Mouse (Mus musculus) brain, embryonic 18.5 days (tissue): Measurements from ENCODE around the gene Metap1d.

Experiments
- DNase-seq: peaks from one replicate; pipeline ENCODE4 v3.0.0-alpha.2; 2012; ENCODE audit warnings: low read depth, low spot score

Gene Metap1d

GRCm38 (mm10) chr2:71544391-71545285 lies 91.6 kb downstream of the Metap1d start:
- no peak for DNase-seq

DNA sequence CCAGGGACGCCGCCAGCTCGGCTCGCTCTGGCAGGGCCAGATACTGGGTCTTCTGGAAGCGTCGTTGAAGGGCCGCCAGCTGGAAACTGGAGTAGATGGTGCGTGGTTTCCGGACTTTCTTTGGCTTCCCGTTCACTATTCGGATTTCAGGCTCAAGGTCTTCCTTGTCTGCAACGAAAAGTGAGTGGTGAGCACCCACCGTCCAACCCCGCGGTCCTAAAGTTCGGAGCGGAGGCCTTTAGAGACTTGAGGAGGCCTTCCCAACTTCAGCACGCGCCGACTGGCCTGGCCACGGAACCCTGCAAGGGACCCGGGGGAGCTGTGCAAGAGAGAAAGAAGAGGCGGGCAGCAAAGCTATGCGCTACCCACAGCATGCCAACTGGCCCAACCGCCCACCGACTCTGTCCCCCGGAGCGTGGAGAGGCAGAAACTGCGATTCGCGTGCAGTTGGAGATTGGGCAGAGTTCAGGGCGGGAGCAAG lies 92.4 kb downstream of the Metap1d start:
- DNase-seq, result no peak

GRCm38 (mm10) chr2:71545882-71546639 lies 93.0 kb downstream of the Metap1d start:
- DNase-seq, result no peak

GRCm38 (mm10) chr2:71546640-71547071 lies 93.6 kb downstream of the Metap1d start, which contains the start of gene Dlx2:
TSS of gene Dlx2 (minus strand) at chr2:71546754.
- no peak for DNase-seq

DNA sequence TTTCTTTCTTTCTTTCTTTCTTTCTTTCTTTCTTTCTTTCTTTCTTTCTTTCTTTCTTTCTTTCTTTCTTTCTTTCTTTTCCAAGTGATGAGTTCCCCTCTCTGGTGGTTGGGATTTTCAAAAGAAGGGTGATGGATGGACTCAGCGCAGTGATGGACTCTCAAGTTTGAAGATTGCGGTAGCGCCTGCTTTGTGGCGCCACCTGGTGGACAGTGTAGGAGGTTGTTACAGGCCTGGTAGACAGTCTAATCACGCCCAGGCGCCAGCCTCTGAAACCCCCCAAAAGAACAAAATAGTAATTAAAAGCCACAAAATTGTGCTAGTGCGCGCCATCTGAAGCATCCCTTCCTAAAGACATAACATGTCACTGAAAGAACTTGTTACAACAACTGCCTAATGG lies 94.8 kb downstream of the Metap1d start:
- no peak for DNase-seq

GRCm38 (mm10) chr2:71550330-71550729 lies 97.3 kb downstream of the Metap1d start:
- DNase-seq, result no peak

DNA sequence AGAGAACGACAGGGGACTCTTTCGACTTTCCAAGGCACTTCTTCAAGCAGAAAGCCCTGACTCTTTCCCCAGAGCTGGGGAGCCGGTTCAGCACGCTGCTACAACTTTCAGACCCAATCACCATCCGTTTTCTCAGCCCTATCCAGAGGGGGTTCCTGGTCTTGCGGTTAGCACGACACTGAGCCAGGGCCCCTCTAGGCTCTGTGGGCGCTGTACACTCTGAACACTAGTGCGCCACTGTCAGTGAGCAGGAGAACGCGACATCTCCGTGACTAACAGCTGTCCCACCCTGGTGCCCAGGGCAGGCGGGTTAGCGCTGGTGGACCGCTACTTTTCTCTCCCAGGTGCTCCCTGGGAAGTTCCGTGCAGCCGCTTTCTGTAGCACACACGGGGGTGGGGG lies 98.6 kb downstream of the Metap1d start:
- no peak for DNase-seq

DNA sequence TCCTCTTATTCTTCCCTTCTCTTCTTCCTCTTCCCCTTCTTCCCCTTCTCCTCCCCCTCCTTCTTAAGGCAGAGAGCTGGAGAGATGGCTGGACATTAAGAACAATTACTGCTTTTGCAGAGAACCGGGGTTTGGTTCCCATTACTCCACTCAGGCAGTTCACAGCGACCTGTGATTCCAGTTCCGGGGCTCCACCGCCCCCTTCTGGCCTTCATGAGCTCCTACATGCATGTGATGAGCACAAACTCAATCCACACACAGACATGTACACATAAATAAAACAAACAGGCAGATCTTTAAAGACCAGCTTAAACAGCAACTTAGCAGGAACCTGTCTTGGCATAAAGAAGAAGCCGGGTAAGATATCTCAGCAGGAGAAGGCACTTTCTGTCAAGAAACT lies 103.0 kb downstream of the Metap1d start:
- no peak for DNase-seq

DNA sequence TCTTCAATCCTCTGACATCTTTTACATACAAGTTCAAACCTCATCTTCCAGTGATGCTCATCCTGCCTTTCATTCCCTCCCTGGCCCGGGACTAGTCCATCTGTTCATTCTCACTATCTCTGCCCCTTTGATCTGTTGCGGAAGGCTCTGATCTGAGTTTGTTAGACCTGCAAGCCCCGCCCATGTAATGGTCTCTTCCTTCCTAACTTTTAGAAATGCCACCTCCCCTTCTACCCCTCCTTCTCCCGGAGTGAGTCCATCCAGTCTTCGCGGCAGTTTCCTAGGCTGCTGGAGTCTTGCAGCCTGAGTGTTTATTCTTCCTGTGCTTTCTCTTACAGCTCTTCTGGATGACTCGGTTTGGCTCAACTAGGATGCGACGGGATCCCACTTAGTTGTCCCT lies 113.4 kb downstream of the Metap1d start:
- no peak for DNase-seq

DNA sequence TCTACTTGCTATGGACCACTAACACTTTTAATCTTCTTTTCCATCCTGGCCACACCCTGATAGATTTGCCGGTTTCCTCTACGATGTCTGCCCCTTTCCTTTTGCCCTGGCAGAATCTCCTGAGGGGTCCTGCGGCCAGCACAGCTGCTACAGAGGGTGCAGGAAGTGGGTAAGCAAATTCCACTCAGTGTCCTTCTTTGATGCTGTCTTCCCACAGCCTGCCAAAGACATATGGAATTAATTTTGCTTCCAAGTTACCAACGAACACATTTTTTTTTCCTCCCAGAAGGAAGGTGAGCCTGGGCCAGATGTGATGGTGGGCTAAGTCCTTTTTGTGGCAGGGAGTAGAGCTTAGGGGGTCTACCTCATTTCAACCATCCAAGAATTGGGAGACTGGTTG lies 120.7 kb downstream of the Metap1d start:
- DNase-seq, result no peak
